Mouse (Mus musculus) liver, embryonic 16.5 days (tissue): ENCODE measurements at regions not wholly inside any gene's neighbourhood (a gene's known extent, or its start where the extent isn't known, plus 50 kb on each side); places are given as distances from the start of the nearest gene placed in this dataset.
"Not testable (repeated sequence)": the region's sequence is repeated elsewhere in the genome, so short reads cannot be mapped to it uniquely, and the experiment has no call there.

Source experiments
- ATAC-seq: fragments of 200-750 bp; cut with Nextera tagmentation; 2 replicates; pipeline ENCODE4 v1.8.0; 2017; ENCODE audit warnings: low read depth, mild to moderate bottlenecking, moderate number of reproducible peaks, moderate library complexity
- H3K27ac ChIP-seq: fragments of 300-500 bp; sonication (generic); 2 replicates; pipeline ENCODE4 v1.5.1; 2014; ENCODE audit warnings: mild to moderate bottlenecking, low read length
- H3K27me3 ChIP-seq: fragments of 300-500 bp; sonication (generic); 2 replicates; pipeline ENCODE4 v1.6.1; 2014; ENCODE audit warnings: low read depth, low read length, mixed read lengths; ENCODE audit not compliant: control insufficient read depth, insufficient read depth
- H3K36me3 ChIP-seq: fragments of 300-500 bp; sonication (generic); 2 replicates; pipeline ENCODE4 v1.6.1; 2014; ENCODE audit warnings: mild to moderate bottlenecking; ENCODE audit not compliant: control insufficient read depth, insufficient read depth
- H3K4me1 ChIP-seq: fragments of 300-500 bp; sonication (generic); 2 replicates; pipeline ENCODE4 v1.6.1; 2014; ENCODE audit warnings: low read depth, low read length, mixed read lengths; ENCODE audit not compliant: control insufficient read depth
- H3K4me2 ChIP-seq: fragments of 300-500 bp; sonication (generic); 2 replicates; pipeline ENCODE4 v1.6.1; 2014; ENCODE audit warnings: low read depth, low read length, mixed read lengths
- H3K4me3 ChIP-seq: fragments of 300-500 bp; sonication (generic); 2 replicates; pipeline ENCODE4 v1.5.1; 2014; ENCODE audit warnings: low read depth, mild to moderate bottlenecking, low read length
- H3K9ac ChIP-seq: fragments of 300-500 bp; sonication (generic); 2 replicates; pipeline ENCODE4 v1.6.1; 2014; ENCODE audit warnings: low read depth, low read length
- H3K9me3 ChIP-seq: fragments of 300-500 bp; sonication (generic); replicated peaks from 2 replicates; pipeline ENCODE4 v1.6.1; 2016; ENCODE audit warnings: low read length; ENCODE audit not compliant: control insufficient read depth
- WGBS: fragments of 180-500 bp; shearing (Covaris S2); extraction: QIAGEN DNeasy Blood & Tissue Kit; methylation state at CpG from one replicate; pipeline ENCODE4 v1.1.7; 2014; ENCODE audit not compliant: insufficient replicate concordance; 5-methylcytosine and 5-hydroxymethylcytosine counted together

DNA sequence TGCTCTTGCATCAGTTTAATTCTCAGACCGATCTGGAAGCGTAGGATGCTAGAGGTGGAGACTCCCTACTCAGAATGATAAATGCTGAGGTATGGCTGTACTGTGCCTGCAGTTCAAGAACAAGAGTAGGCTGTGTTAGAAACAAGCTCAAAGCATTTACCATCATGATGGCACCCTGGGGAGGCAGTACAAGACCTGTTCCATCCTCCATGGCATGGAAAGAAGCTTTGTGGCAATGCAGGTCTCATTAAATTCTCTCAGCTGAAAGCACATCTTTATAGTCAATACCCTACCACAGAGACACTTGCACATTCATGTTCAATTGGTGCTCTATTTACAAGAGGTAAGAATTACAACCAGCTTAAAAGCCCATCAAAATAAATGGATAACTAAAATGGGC lies 209.5 kb downstream of the Tbl1xr1 start:
- Histone ChIP-seq H3K4me2 (no peak overlapping the region), H3K4me3 (no peak overlapping the region), H3K27ac (no peak overlapping the region), H3K9me3 (no peaks in the 10 kb centered on the region), H3K4me1 (no peaks in the 10 kb centered on the region), H3K36me3 (no peaks in the 10 kb centered on the region), H3K27me3 (no peaks in the 10 kb centered on the region), H3K9ac (no peak overlapping the region)
- no peak for ATAC-seq
- WGBS, result 88% methylated on average over 2 of the region's 2 CpGs

DNA sequence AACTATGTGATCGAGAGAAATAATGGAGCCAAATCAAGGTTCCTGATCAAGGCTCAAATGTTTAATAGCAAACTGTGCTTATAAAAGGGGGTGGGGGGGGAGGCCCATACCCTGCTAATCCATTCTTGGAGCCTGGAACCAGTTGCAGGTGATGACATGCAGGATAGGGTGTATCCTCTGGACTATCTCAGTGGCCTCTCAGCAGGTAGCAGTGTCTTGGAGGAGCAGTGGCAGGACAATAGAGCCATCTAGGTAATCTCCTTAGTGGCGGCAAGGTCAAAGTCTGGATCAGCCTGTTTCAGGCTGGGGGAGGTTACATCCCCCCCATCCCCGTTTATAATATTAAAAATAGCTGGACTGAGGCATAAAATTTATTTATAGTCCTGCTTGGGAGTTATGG lies 217.0 kb downstream of the Tbl1xr1 start:
- H3K4me1 ChIP-seq, result no peaks in the 10 kb centered on the region
- H3K9me3 ChIP-seq, result no peaks in the 10 kb centered on the region
- H3K9ac ChIP-seq, result no peak overlapping the region
- H3K27ac ChIP-seq, result no peak overlapping the region
- H3K4me3 ChIP-seq, result no peak overlapping the region
- H3K27me3 ChIP-seq, result no peaks in the 10 kb centered on the region
- 67% methylated on average over 3 of the region's 3 CpGs for WGBS
- no peak overlapping the region for H3K4me2 ChIP-seq
- no peak for ATAC-seq
- H3K36me3 ChIP-seq, result no peaks in the 10 kb centered on the region

DNA sequence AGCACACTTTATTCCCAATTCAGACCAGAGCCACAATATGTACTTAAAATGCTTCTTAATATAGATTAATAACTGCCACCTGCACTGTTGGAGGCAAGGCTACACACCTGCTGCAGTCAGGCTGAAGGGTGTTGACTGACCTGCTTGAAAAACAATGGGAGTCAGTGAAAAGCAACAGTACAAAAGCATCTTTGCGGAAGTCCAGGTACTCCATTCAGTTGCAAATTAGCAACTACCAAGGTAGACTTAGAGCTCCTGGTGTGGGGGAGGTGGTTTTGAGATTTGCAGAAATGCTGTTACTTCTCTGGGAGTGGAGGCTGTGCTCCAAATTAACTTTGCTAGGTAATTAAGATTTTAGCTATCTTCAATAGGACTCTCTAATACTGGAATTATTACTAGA lies 217.6 kb downstream of the Tbl1xr1 start:
- ATAC-seq, H3K4me1 ChIP-seq, H3K27me3 ChIP-seq, H3K27ac ChIP-seq, H3K36me3 ChIP-seq, H3K4me3 ChIP-seq, H3K4me2 ChIP-seq, H3K9me3 ChIP-seq, H3K9ac ChIP-seq: not testable (repeated sequence)
- WGBS, result 87% methylated on average over 1 of the region's 1 CpGs

DNA sequence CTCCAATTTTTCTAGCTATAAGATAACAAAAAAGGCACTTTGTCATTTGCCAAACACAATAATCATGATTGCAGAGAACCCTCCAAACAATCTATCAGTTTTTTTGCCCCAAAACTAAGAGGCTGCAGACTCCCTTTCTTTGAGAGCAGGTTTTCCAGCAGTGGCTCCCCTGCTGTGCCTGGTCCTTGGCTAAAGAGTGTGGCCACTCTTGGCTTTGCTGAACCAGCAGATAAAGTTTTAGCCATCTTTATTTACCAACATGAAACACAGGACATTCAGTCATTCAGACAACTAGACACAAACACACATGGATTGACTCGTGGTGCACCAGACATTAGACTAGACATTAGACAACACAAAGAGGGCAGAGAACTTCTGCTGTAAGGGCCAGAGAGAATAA lies 220.5 kb downstream of the Tbl1xr1 start:
- ATAC-seq, H3K4me2 ChIP-seq, H3K27me3 ChIP-seq, H3K9me3 ChIP-seq, H3K4me1 ChIP-seq, H3K9ac ChIP-seq, H3K27ac ChIP-seq, H3K36me3 ChIP-seq, H3K4me3 ChIP-seq: not testable (repeated sequence)
- WGBS, result 50% methylated on average over 1 of the region's 1 CpGs

DNA sequence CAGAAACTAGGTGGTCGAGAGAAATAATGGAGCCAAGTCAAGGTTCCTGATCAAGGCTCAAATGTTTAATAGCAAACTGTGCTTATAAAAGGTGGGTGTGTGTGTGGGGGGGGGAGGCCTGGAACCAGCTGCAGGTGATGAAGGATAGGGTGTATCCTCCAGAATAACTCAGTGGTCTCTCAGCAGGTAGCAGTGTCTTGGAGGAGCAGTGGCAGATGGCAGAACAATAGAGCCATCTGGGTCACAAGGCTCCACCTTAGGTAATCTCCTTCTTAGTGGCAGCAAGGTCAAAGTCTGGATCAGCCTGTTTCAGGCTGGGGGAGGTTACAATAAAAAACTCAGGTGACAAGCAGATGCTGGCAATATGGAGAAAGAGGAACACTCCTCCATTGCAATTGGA lies 221.4 kb downstream of the Tbl1xr1 start:
- not testable (repeated sequence) for H3K36me3 ChIP-seq, H3K4me2 ChIP-seq, H3K9ac ChIP-seq, H3K9me3 ChIP-seq, ATAC-seq, H3K4me3 ChIP-seq, H3K4me1 ChIP-seq, H3K27ac ChIP-seq, H3K27me3 ChIP-seq
- 35% methylated on average over 1 of the region's 1 CpGs for WGBS

DNA sequence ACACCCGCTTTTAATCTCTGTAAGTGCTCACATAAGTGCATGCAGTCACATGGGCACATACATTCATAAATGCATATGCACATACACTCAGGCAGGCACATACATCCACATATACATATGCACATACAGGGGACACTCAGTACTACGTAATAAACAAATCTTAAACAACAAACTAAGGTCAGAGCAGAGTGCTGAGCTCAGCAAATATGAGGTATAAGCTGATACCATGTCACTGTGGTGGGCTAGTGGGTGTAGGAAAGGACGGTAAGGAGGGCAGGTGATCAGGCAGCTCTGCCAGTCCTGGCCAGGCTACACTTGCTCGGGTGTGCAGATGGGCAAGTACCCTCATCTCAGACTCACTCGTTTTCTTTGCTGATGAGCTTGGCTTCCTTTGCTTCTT lies 224.1 kb downstream of the Tbl1xr1 start:
- no peaks in the 10 kb centered on the region for H3K36me3 ChIP-seq
- no peaks in the 10 kb centered on the region for H3K27me3 ChIP-seq
- ATAC-seq, result no peak
- no peak overlapping the region for H3K27ac ChIP-seq
- no peak overlapping the region for H3K9ac ChIP-seq
- no peaks in the 10 kb centered on the region for H3K9me3 ChIP-seq
- H3K4me1 ChIP-seq, result no peaks in the 10 kb centered on the region
- H3K4me2 ChIP-seq, result no peak overlapping the region
- H3K4me3 ChIP-seq, result no peak overlapping the region
- 64% methylated on average over 5 of the region's 5 CpGs for WGBS

DNA sequence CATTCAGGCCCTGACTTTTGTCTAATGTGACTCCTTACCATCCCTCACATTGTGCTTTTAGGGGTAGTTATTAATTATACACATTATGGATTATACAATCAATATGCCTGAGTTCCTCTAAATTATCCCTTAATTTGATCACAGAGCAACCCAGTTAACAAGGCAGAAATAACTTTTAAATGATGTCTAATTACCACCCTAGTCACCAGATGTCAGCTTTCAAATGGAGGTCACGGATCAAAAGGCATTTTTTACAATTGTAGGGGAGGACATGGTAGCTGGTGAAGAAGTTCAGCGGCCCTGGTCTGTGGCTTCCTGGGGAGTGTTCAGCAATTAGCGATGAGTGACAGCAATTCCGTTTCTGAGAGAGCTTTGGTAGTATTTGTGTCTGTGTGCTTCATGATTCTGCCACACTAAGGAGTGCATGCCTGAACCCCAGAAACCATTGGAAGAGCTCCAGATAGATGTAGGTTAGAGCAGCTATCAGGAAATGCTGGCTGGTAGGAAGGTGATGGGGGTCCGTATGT lies 225.6 kb downstream of the Tbl1xr1 start:
- no peaks in the 10 kb centered on the region for H3K27me3 ChIP-seq
- no peak overlapping the region for H3K4me3 ChIP-seq
- H3K4me1 ChIP-seq, result no peaks in the 10 kb centered on the region
- no peak overlapping the region for H3K27ac ChIP-seq
- no peaks in the 10 kb centered on the region for H3K9me3 ChIP-seq
- 49% methylated on average over 5 of the region's 5 CpGs for WGBS
- no peaks in the 10 kb centered on the region for H3K36me3 ChIP-seq
- no peak overlapping the region for H3K9ac ChIP-seq
- no peak overlapping the region for H3K4me2 ChIP-seq
- ATAC-seq, result no peak

DNA sequence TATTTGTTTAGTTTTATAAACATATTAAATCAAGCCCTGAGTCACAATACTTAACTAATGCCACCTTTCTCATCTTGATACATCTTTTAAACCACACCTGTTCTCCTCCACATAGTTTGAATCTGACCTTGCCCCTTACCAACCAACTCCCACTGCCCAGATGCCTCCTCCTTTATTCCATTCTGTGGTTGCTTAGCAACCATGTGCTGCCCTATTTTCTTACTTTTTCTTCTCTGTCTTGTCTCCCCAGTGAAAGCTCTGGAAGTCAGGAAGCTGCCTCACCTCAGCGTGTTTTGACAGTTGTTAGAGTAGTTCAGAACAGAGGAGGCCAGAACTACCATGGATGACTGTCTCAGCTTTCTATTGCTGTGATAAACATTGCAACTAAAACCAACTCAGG lies 227.7 kb downstream of the Tbl1xr1 start:
- Histone ChIP-seq H3K36me3 (no peaks in the 10 kb centered on the region), H3K4me1 (no peaks in the 10 kb centered on the region), H3K27me3 (no peaks in the 10 kb centered on the region), H3K27ac (no peak overlapping the region), H3K9ac (no peak overlapping the region), H3K9me3 (no peaks in the 10 kb centered on the region), H3K4me2 (no peak overlapping the region), H3K4me3 (no peak overlapping the region)
- WGBS, result 47% methylated on average over 1 of the region's 1 CpGs
- ATAC-seq, result no peak

DNA sequence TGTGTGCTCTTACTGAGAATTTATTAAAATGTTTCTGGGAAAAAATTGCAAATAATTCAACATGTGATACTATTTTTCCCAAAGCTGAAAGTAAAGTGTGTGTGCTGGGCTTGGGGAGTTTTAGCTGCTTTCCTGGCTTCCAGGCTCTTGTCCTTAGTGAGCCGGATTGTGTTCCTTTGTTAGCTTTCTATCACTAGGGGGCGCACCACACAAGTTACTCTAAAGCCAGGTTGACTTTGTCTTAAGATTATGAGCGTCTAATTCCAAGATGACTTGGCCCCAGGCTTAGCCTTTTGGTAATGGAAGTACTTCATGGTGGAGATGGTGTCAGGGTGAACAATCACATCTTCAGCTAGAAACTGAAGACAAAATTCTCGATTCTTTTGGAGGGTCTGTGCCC lies 230.2 kb downstream of the Tbl1xr1 start:
- Histone ChIP-seq H3K4me1 (no peaks in the 10 kb centered on the region), H3K4me3 (no peak overlapping the region), H3K27ac (no peak overlapping the region), H3K9ac (no peak overlapping the region), H3K9me3 (no peaks in the 10 kb centered on the region), H3K4me2 (no peak overlapping the region), H3K36me3 (no peaks in the 10 kb centered on the region), H3K27me3 (no peaks in the 10 kb centered on the region)
- ATAC-seq, result no peak
- WGBS, result 51% methylated on average over 4 of the region's 4 CpGs

DNA sequence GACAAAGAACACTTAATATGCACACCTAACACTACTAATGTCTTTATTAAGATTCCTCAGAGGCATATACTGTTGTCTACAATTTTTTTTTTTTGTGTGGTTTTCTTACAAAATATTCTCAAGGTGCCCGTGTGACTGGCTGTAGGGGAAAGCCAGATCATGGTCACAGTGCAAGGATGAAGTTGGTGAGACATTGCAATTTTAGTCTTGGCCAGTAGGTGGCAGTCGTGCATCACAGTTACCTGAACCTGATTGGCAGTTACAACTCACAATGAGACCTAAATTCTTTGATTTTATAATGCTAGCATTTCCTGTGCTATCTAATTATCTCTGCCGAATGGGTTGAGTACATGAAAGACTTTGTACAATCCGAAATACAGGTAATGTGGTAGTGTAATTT lies 232.5 kb downstream of the Tbl1xr1 start:
- Histone ChIP-seq H3K4me1 (no peaks in the 10 kb centered on the region), H3K9ac (no peak overlapping the region), H3K36me3 (no peaks in the 10 kb centered on the region), H3K4me2 (no peak overlapping the region), H3K9me3 (no peaks in the 10 kb centered on the region), H3K27me3 (no peaks in the 10 kb centered on the region), H3K27ac (no peak overlapping the region), H3K4me3 (no peak overlapping the region)
- WGBS, result 9% methylated on average over 4 of the region's 4 CpGs
- no peak for ATAC-seq
